Mouse (Mus musculus) adrenal gland, adult 10 weeks (tissue): Measurements from ENCODE around the gene Popdc2. TPM values are rescaled to one million over a fixed set of nuclear protein-coding genes. Genes with fewer than 3 reads are reported as not detected.

ENCODE experiments used
- polyA plus RNA-seq: library from polyadenylated mRNA; stranded (reverse); fragments of 350-450 nt; fragmentation: Illumina TruSeq; extraction: RNeasy Lipid Tissue Mini Kit (QIAGEN cat#74804); gene quantifications from one replicate; pipeline ENCODE4 v1.2.3, GENCODE M21; 2014; ENCODE audit warnings: low read depth, low replicate concordance

The Popdc2 gene
- not detected for polyA plus RNA-seq

GRCm38 (mm10) chr16:38361933-38362332 is at the start of gene Popdc2:
Gene Popdc2 (plus strand): TSS chr16:38362209.

DNA sequence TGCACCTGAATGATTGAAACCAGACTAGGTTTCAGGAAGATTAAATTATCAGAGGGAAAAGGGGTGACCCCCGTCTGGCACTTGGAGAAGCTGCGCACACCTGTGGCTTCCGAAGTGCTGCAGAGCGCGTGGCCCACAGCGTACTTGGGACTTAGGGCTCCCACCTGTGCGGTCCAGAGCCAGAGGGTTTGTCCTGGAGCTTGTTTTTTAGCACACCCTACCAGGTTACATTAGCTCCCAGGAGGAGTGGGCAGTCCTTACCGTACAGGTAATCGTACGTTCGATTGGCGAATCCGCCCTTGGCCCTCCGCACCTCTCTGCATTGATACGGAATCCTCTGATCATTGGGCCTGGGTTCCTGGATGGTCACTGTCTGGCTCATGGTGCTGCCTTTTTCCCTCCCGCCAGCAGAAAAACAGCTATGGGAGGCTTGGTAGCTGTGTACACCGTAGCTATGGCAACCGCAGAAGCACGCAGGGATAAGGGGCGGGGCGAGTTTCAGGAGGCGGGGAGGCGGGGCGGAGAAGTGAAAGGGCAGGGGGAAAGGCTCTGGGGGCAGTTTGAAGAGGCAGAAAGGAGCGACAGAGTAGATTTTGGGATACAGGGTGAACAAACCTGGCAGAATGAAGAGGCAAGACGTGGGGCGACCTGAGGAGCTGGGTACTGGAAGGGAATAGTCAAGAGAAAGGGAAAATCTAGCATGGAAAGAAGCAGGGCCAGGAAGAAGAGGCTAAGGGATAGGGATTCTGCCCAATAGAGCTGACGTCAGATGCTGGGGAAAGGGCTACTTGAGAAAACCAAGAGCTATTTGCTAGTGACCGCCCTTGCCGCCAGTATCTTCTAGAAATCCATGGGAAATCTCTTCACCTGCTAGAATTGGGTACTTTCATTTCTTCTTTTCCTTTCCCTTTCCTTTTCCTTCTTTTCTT is 20.3 kb upstream of the Popdc2 start, which contains the start of gene Maats1:
Maats1 (minus strand) TSS at position 748 of the 929 bp plus-strand sequence.

DNA sequence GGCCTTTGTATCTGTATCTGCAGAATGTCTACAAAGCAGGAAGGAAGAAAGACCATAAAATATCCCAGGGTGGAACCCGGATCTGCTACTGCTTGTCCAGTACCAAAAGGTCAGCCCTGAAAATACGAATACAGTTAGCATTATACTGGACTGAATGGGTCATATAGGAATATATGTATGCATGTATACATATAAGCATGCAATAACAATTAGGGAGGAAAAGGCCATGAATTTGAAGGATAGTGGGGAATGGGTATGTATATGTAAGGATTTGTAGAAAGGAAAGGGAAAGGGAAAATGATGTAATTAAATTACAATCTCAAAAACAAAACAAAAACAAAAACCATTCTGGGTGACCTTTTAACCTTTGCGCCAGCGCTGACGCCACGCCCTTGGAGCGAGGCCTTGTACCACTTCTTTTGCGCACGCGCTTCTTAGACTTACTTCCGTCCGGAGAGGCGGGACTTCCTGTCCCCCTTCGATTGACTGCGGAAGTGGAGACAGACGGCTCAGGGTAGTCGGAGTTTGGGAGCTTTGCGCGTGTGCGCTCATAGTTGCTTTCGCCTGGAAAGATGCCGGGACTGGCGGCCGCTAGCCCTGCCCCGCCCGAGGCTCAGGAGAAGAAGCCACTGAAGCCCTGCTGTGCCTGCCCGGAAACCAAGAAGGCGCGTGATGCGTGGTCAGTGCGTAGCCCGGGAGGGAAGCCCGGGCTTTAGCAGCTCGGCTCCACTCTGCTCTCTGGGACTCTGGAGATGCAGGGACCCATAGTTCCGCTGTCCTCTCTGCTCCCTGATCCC is 15.3 kb upstream of the Popdc2 start, which contains the start of the genes Cox17 and Gm21987:
Cox17 (plus strand) TSS at position 463 of the 797 bp plus-strand sequence.
Gm21987 (plus strand) TSS at position 512 of the 797 bp plus-strand sequence.

Other genes with a start within 250 kb of the Popdc2 start
- gene Nr1i2, start 67.4 kb upstream of the Popdc2 start, polyA plus RNA-seq, result not detected
- gene Maats1, start 20.1 kb upstream of the Popdc2 start, polyA plus RNA-seq, result 0.17 TPM
- gene Cox17, start 15.2 kb upstream of the Popdc2 start, polyA plus RNA-seq, result 150 TPM
- gene Gm21987, start 15.2 kb upstream of the Popdc2 start, polyA plus RNA-seq, result not detected
- gene Pla1a, start 70.9 kb downstream of the Popdc2 start, polyA plus RNA-seq, result 10.7 TPM
- gene Adprh, start 90.5 kb downstream of the Popdc2 start, polyA plus RNA-seq, result 21.2 TPM
- 0.58 TPM for gene Cd80, start 93.4 kb downstream of the Popdc2 start, polyA plus RNA-seq
- 21.6 TPM for gene Timmdc1, start 160.5 kb downstream of the Popdc2 start, polyA plus RNA-seq
- gene Poglut1, start 188.0 kb downstream of the Popdc2 start, polyA plus RNA-seq, result 70.3 TPM
- 57.7 TPM for gene Tmem39a, start 196.5 kb downstream of the Popdc2 start, polyA plus RNA-seq